Mouse (Mus musculus) liver, postnatal 0 days (tissue): ENCODE measurements at regions not wholly inside any gene's neighbourhood (a gene's known extent, or its start where the extent isn't known, plus 50 kb on each side); places are given as distances from the start of the nearest gene placed in this dataset.

ENCODE experiments used
- ATAC-seq: fragments of 200-750 bp; cut with Nextera tagmentation; 2 replicates; pipeline ENCODE4 v1.8.0; 2017; ENCODE audit warnings: mild to moderate bottlenecking, moderate library complexity
- DNase-seq: peaks from one replicate; pipeline ENCODE4 v3.0.0-alpha.2; 2016
- H3K27ac ChIP-seq: fragments of 300-500 bp; sonication (generic); 2 replicates; pipeline ENCODE4 v1.5.1; 2014; ENCODE audit warnings: antibody characterized with exemption, moderate library complexity, mild to moderate bottlenecking, low read depth
- H3K27me3 ChIP-seq: fragments of 300-500 bp; sonication (generic); 2 replicates; pipeline ENCODE4 v1.6.1; 2014; ENCODE audit warnings: low read length, control low read depth, mixed read lengths; ENCODE audit not compliant: insufficient read depth
- H3K36me3 ChIP-seq: fragments of 300-500 bp; sonication (generic); replicated peaks from 2 replicates; pipeline ENCODE4 v1.6.1; 2014; ENCODE audit warnings: mild to moderate bottlenecking, control low read depth, low read length, moderate library complexity, mixed read lengths; ENCODE audit not compliant: insufficient read depth
- H3K4me1 ChIP-seq: fragments of 300-500 bp; sonication (generic); 2 replicates; pipeline ENCODE4 v1.6.1; 2014; ENCODE audit warnings: antibody characterized with exemption, mild to moderate bottlenecking, control low read depth; ENCODE audit not compliant: insufficient read depth
- H3K4me2 ChIP-seq: fragments of 300-500 bp; sonication (generic); 2 replicates; pipeline ENCODE4 v1.6.1; 2014; ENCODE audit warnings: low read depth, mild to moderate bottlenecking, low read length, moderate library complexity, mixed read lengths
- H3K4me3 ChIP-seq: fragments of 300-500 bp; sonication (generic); 2 replicates; pipeline ENCODE4 v1.5.1; 2014; ENCODE audit warnings: low read depth, low read length
- H3K9ac ChIP-seq: fragments of 300-500 bp; sonication (generic); replicated peaks from 2 replicates; pipeline ENCODE4 v1.6.1; 2014; ENCODE audit warnings: mild to moderate bottlenecking, moderate library complexity
- H3K9me3 ChIP-seq: fragments of 300-500 bp; sonication (generic); 2 replicates; pipeline ENCODE4 v1.6.1; 2016; ENCODE audit warnings: mild to moderate bottlenecking, control low read depth, low read length, mixed read lengths
- CTCF ChIP-seq: sonication (generic); IDR thresholded peaks from 2 replicates; pipeline ENCODE4 v1.5.1; 2016; ENCODE audit warnings: antibody characterized with exemption, low read depth
- EP300 ChIP-seq: IDR thresholded peaks from 2 replicates; pipeline ENCODE4 v1.6.1; 2016; ENCODE audit warnings: antibody characterized with exemption, low read depth, mild to moderate bottlenecking
- WGBS: fragments of 180-500 bp; shearing (Covaris S2); extraction: QIAGEN DNeasy Blood & Tissue Kit; methylation state at CpG from one replicate; pipeline ENCODE4 v1.1.7; 2014; ENCODE audit not compliant: insufficient replicate concordance; 5-methylcytosine and 5-hydroxymethylcytosine counted together

DNA sequence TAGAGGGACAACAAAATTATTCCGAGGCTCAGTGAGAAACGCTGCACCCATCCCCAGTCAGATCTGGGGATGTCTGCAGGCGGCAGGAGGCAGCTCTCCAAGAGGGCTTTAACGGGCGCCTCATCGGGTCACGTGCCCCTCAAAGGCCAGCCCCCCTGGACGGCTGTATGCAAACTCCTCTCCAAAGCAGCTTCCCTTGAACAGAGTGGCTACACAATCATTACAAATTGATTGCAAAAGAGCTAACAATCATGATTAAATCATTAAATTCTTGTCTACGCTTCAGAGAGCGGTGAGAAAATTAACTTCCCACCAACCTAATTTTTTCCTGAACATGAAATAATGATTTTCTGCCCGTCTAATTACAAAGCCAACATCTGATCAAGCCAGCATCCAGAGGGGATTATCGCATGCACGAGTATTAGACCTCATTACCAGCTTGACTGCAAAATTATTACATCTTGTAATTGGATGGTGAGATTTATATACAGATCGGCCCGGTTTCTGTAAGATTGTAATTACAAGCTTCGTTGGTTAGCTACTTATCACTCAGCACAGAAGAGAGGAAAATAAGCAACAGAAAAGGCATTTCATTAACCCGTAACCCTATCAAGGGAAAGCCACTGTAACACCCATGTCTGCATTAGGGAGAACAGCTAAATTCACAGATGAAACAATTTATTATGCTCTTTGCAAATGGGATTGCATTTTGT, 128.6 kb upstream of the Irx6 start:
- Histone ChIP-seq H3K36me3 (no peaks in the 10 kb centered on the region), H3K9me3 (no peaks in the 10 kb centered on the region), H3K27ac (no peak overlapping the region), H3K4me3 (no peak overlapping the region), H3K4me1 (no peaks in the 10 kb centered on the region), H3K9ac (no peak overlapping the region), H3K27me3 (no peaks in the 10 kb centered on the region), H3K4me2 (no peak overlapping the region)
- no peak for ATAC-seq
- TF ChIP-seq CTCF (no peak), EP300 (no peak)
- no peak for DNase-seq
- WGBS: 58% methylated on average over 17 of the region's 17 CpGs

DNA sequence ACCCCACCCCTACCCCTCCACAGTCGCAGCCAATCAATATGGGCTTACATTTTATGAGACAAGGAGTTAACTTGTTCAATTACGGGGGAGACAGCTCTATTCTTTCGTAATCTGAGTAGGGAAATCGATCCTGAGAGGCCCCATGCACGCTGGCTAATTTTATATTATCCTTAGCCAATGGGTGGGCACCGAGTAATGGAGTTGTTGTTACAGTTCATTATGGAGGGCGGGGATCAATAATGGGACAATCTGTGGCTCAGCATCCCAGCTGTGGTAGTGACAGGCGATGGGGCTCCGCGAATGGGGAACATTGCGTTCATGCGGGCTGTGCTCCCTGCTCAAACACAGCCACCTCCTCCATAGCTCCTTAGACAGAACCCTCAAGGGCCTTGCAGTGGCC, 118.9 kb upstream of the Irx6 start:
- Histone ChIP-seq H3K27me3 (no peaks in the 10 kb centered on the region), H3K27ac (no peak overlapping the region), H3K4me1 (no peaks in the 10 kb centered on the region), H3K36me3 (no peaks in the 10 kb centered on the region), H3K4me2 (no peak overlapping the region), H3K9ac (no peak overlapping the region), H3K4me3 (no peak overlapping the region), H3K9me3 (no peaks in the 10 kb centered on the region)
- DNase-seq (no peak), ATAC-seq (no peak)
- 82% methylated on average over 12 of the region's 12 CpGs for WGBS
- no peak for TF ChIP-seq CTCF
- TF ChIP-seq EP300: no peak

DNA sequence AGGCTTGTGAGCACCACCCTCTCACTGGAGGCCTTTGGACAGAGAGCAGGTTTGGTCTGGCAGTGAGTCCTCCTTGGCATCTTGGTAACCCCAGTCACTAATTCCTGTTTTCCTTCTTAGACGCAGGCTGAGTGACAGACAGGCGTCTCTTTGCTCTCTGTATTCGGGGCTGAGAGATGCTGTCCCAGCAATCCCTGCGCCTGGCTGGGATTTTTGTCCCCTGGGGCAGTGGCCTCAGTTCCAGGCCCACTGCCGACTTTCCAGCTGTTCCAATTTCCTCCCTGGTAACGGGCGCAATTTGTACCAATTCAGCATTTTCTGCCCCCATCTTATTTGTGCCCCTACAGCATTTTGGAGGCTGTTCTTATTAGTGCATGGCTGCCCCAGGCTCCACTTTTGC, 118.5 kb upstream of the Irx6 start:
- no peaks in the 10 kb centered on the region for H3K36me3 ChIP-seq
- 65% methylated on average over 7 of the region's 7 CpGs for WGBS
- H3K9me3 ChIP-seq: no peaks in the 10 kb centered on the region
- TF ChIP-seq EP300 (no peak), CTCF (no peak)
- no peak for ATAC-seq
- H3K4me3 ChIP-seq: no peak overlapping the region
- no peak overlapping the region for H3K9ac ChIP-seq
- H3K27me3 ChIP-seq: no peaks in the 10 kb centered on the region
- no peaks in the 10 kb centered on the region for H3K4me1 ChIP-seq
- DNase-seq: no peak
- no peak overlapping the region for H3K27ac ChIP-seq
- no peak overlapping the region for H3K4me2 ChIP-seq

DNA sequence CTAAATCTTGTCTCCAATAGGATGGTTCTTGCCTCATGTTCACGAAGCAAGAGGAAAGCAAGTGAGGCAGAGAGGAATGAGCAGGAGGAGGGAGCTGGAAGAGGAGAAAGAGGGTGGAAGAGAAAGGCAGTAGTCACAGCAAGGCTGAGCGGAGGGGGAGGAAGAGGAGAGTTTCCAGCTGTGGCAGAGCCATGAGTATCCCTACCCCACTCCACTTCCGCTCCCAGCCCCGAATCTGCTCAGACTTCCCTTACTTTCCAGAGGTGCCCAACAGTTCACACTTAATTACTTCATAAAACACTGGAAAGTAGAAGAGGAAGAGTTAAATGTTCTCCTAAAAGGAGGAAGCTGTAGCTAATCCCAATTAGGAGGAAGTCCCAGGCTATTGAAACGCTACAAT, 111.6 kb upstream of the Irx6 start:
- Histone ChIP-seq H3K9ac (no peak overlapping the region), H3K4me1 (no peaks in the 10 kb centered on the region), H3K36me3 (no peaks in the 10 kb centered on the region), H3K9me3 (no peaks in the 10 kb centered on the region), H3K4me2 (no peak overlapping the region), H3K27ac (no peak overlapping the region), H3K4me3 (no peak overlapping the region), H3K27me3 (no peaks in the 10 kb centered on the region)
- DNase-seq: no peak
- ATAC-seq: no peak
- TF ChIP-seq CTCF (no peak), EP300 (no peak)
- 49% methylated on average over 5 of the region's 5 CpGs for WGBS

DNA sequence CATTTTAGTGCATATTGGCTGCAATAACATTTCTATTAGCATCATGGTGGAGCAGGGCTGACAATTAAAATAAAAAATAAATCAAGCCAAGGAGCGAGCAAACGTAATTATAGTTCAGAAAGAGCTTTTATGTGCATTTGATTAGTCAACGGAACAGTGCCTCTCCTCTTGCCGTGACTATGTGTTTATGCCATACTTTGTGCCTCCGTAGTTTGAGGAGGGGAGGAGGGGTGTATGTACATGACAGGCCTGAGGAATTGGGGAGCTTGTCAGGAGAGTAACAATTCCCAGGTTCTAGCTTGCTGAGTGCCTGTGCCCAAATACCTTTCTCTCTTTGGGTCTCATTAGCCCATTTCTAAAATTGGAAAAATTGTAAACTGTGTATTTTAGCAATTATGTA, 111.1 kb upstream of the Irx6 start:
- WGBS: 75% methylated on average over 5 of the region's 5 CpGs
- no peak for TF ChIP-seq EP300
- TF ChIP-seq CTCF: no peak
- Histone ChIP-seq H3K27ac (no peak overlapping the region), H3K9me3 (no peaks in the 10 kb centered on the region), H3K36me3 (no peaks in the 10 kb centered on the region), H3K9ac (no peak overlapping the region), H3K27me3 (no peaks in the 10 kb centered on the region), H3K4me2 (no peak overlapping the region), H3K4me3 (no peak overlapping the region), H3K4me1 (no peaks in the 10 kb centered on the region)
- ATAC-seq (no peak), DNase-seq (no peak)

DNA sequence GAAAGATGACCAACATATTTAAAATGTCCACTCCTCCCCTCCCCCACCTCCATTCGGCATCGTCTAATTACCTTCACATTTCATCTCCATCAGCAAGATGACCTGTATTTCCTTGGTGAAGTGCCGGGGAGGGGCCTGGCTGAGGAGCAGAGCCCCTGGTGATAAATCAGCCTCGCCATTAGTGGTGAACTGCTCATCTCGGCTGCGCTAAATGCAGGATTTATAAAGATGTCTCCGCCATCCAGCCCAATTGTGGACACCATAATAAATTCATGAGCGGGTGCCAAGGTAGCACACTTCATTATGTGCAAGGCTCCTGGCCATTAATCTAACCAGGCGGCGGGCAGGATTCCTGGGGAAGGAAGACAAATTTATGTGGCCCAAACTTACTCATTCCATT, 104.4 kb upstream of the Irx6 start:
- no peak overlapping the region for H3K27ac ChIP-seq

More for the DNA sequence above, 104.4 kb upstream of the Irx6 start:
- Histone ChIP-seq H3K9me3 (no peaks in the 10 kb centered on the region), H3K4me2 (no peak overlapping the region), H3K36me3 (no peaks in the 10 kb centered on the region), H3K9ac (no peak overlapping the region), H3K4me1 (no peaks in the 10 kb centered on the region), H3K4me3 (no peak overlapping the region), H3K27me3 (no peaks in the 10 kb centered on the region)
- 73% methylated on average over 10 of the region's 10 CpGs for WGBS
- TF ChIP-seq EP300 (no peak), CTCF (no peak)
- ATAC-seq (no peak), DNase-seq (no peak)
